10 mouse cellular contexts compared by ENCODE assay signal in genomic region chr12:108271351-108272142, GRCm38 (mm10). TPM values are rescaled to one million over a fixed set of nuclear protein-coding genes. Genes with fewer than 3 reads are reported as not detected.
DNase-seq lines count a peak whose midpoint lies in the region; ATAC-seq and TF ChIP-seq lines count a peak whose summit lies in the region.
"Had no signal": no experiment of that assay in that cellular context is flagged by ENCODE, and none has a peak within 500 bp of the region (broad histone marks: within the 10 kb centered on the region; RNA-seq: fewer than 3 reads in every experiment).

No protein-coding gene starts in this region.

- H3K4me1 ChIP-seq in heart, postnatal 0 days (ENCODE audit: control insufficient read depth, insufficient read depth): peaks cover 72% of the 10 kb centered on the region
- peaks cover 60% of the 10 kb centered on the region for H3K4me1 ChIP-seq in embryonic facial prominence, embryonic 12.5 days
- H3K4me1 ChIP-seq in hindbrain, embryonic 10.5 days (replicated peaks): peaks cover 96% of the 10 kb centered on the region
- peaks cover 75% of the 10 kb centered on the region for H3K4me1 ChIP-seq in midbrain, embryonic 13.5 days (replicated peaks)
- H3K4me1 ChIP-seq in kidney, adult 2 months (ENCODE audit: control insufficient read depth, insufficient read depth, low read length): peaks cover 32% of the 10 kb centered on the region

- TF ChIP-seq EP300 in heart, postnatal 0 days (IDR thresholded peaks at IDR 0.05; ENCODE audit: low read depth): no peak

- 49% methylated on average over 16 of the region's 16 CpGs for WGBS in heart, postnatal 0 days
- 82% methylated on average over 16 of the region's 16 CpGs for WGBS in embryonic facial prominence, embryonic 12.5 days
- 85% methylated on average over 16 of the region's 16 CpGs for WGBS in hindbrain, embryonic 10.5 days
- WGBS in midbrain, embryonic 13.5 days: 71% methylated on average over 16 of the region's 16 CpGs
- whole genome bisulfite sequencing in kidney, adult 2 months: 76% methylated on average over 16 of the region's 16 CpGs

- no peaks in the 10 kb centered on the region for H3K27me3 ChIP-seq in heart, postnatal 0 days (ENCODE audit: control insufficient read depth, insufficient read depth, low read length)
- no peaks in the 10 kb centered on the region for H3K27me3 ChIP-seq in embryonic facial prominence, embryonic 12.5 days
- H3K27me3 ChIP-seq in hindbrain, embryonic 10.5 days (ENCODE audit: insufficient read depth, poor library complexity, severe bottlenecking): no peaks in the 10 kb centered on the region
- no peaks in the 10 kb centered on the region for H3K27me3 ChIP-seq in midbrain, embryonic 13.5 days
- H3K27me3 ChIP-seq in kidney, adult 2 months (replicated peaks; ENCODE audit: control insufficient read depth, insufficient read depth, low read length): no peaks in the 10 kb centered on the region

- no peak for TF ChIP-seq POLR2A in kidney, adult 2 months (IDR thresholded peaks at IDR 0.05; ENCODE audit: low read depth, low read length)

- no peaks in the 10 kb centered on the region for H3K36me3 ChIP-seq in heart, postnatal 0 days (replicated peaks; ENCODE audit: control insufficient read depth, insufficient read depth, low read length)
- H3K36me3 ChIP-seq in embryonic facial prominence, embryonic 12.5 days: 0 out of 2 replicates have a peak, but pooled peaks cover 4% of the 10 kb centered on the region
- peaks cover 36% of the 10 kb centered on the region for H3K36me3 ChIP-seq in hindbrain, embryonic 10.5 days
- H3K36me3 ChIP-seq in midbrain, embryonic 13.5 days: no peaks in the 10 kb centered on the region
- no peaks in the 10 kb centered on the region for H3K36me3 ChIP-seq in kidney, adult 2 months (ENCODE audit: control insufficient read depth, insufficient read depth, low read length)

- H3K4me3 ChIP-seq in heart, postnatal 0 days (ENCODE audit: low read depth, low read length): no peak overlapping the region
- H3K4me3 ChIP-seq in embryonic facial prominence, embryonic 12.5 days: no peak overlapping the region
- peak overlapping the region; percentile 91 for H3K4me3 ChIP-seq in hindbrain, embryonic 10.5 days
- peak overlapping the region; percentile 89 for H3K4me3 ChIP-seq in midbrain, embryonic 13.5 days (replicated peaks)
- no peak overlapping the region for H3K4me3 ChIP-seq in kidney, adult 2 months (ENCODE audit: insufficient read depth, low read depth, low read length)

- TF ChIP-seq CTCF in heart, postnatal 0 days (IDR thresholded peaks at IDR 0.05; ENCODE audit: low read depth): no peak
- no peak for TF ChIP-seq CTCF in kidney, adult 2 months (conservative IDR thresholded peaks at IDR 0.05; ENCODE audit: insufficient read depth, insufficient read length, low read depth, low read length)

- ATAC-seq in heart, postnatal 0 days (ENCODE audit: insufficient read depth, low read depth): no peak
- ATAC-seq in embryonic facial prominence, embryonic 12.5 days (ENCODE audit: insufficient number of reproducible peaks, insufficient read depth, low FRiP score, low TSS enrichment): no peak
- no peak for ATAC-seq in midbrain, embryonic 13.5 days

- H3K9ac ChIP-seq in heart, postnatal 0 days (replicated peaks; ENCODE audit: low read depth, low read length): 0 out of 2 replicates have a peak overlapping the region, but pooled peaks have one; percentile 31
- peak overlapping the region; percentile 32; the same call in 1 of the 2 replicates for H3K9ac ChIP-seq in embryonic facial prominence, embryonic 12.5 days
- H3K9ac ChIP-seq in midbrain, embryonic 13.5 days (replicated peaks): peak overlapping the region; percentile 85

- H3K27ac ChIP-seq in heart, postnatal 0 days (ENCODE audit: low read depth): peak overlapping the region; percentile 33; the same call in 1 of the 2 replicates
- no peak overlapping the region for H3K27ac ChIP-seq in embryonic facial prominence, embryonic 12.5 days
- H3K27ac ChIP-seq in hindbrain, embryonic 10.5 days: peak overlapping the region; percentile 66
- H3K27ac ChIP-seq in midbrain, embryonic 13.5 days: peak overlapping the region; percentile 9; the same call in 1 of the 2 replicates
- no peak overlapping the region for H3K27ac ChIP-seq in kidney, adult 2 months (ENCODE audit: insufficient read depth, low read depth, low read length)

- H3K4me2 ChIP-seq in heart, postnatal 0 days (ENCODE audit: low read depth, low read length): peak overlapping the region; percentile 25
- peak overlapping the region; percentile 98 for H3K4me2 ChIP-seq in embryonic facial prominence, embryonic 12.5 days (replicated peaks)
- H3K4me2 ChIP-seq in midbrain, embryonic 13.5 days (replicated peaks): peak overlapping the region; percentile 99

- H3K9me3 ChIP-seq in heart, postnatal 0 days (replicated peaks; ENCODE audit: control insufficient read depth, low read length): no peaks in the 10 kb centered on the region
- H3K9me3 ChIP-seq in embryonic facial prominence, embryonic 12.5 days: no peaks in the 10 kb centered on the region
- no peaks in the 10 kb centered on the region for H3K9me3 ChIP-seq in hindbrain, embryonic 10.5 days
- H3K9me3 ChIP-seq in midbrain, embryonic 13.5 days: no peaks in the 10 kb centered on the region

- no peak for DNase-seq in heart, postnatal 0 days (ENCODE audit: low spot score)
- no peak for DNase-seq in heart, adult 9 months (ENCODE audit: low spot score in 2 of 2)
- no peak for DNase-seq in hindbrain, embryonic 10.5 days (ENCODE audit: low spot score)
- DNase-seq in lung, postnatal 14 days: no peak
- no peak for DNase-seq in MN1 (ENCODE audit: low spot score)
- no peak for DNase-seq in kidney, adult 2 months
- DNase-seq: adrenal gland, adult 8-10 months; kidney, postnatal 25 days had no signal

RNA-seq across cellular contexts. Expression of gene Ccdc85c, which starts 3.7 kb away (rescaled TPM):
- total RNA-seq in heart, postnatal 0 days (2014; rRNA removed; ENCODE audit: low replicate concordance): 44.7 and 56.2 TPM in 2 replicates
- 6.9 and 7.8 TPM in 2 replicates for polyA plus RNA-seq in heart, postnatal 0 days (2015; fragmentation: Nextera tagmentation; extraction: Ambion mirVana)
- 7.7 and 7.9 TPM in 2 replicates for polyA plus RNA-seq in embryonic facial prominence, embryonic 12.5 days (2016; fragmentation: Nextera tagmentation; extraction: Ambion mirVana)
- 14.3 and 16.0 TPM in 2 replicates for polyA plus RNA-seq in hindbrain, embryonic 10.5 days (2016; fragmentation: Nextera tagmentation; extraction: Ambion mirVana)
- 19.5 and 21.5 TPM in 2 replicates for polyA plus RNA-seq in midbrain, embryonic 13.5 days (2015; fragmentation: Nextera tagmentation; extraction: Ambion mirVana)
- polyA plus RNA-seq in kidney, adult 2 months (2012; rRNA removed): 15.7 and 19.4 TPM in 2 replicates

RNA-seq across cellular contexts. Expression of gene Hhipl1, which starts 34.5 kb away (rescaled TPM):
- total RNA-seq in heart, postnatal 0 days (2014; rRNA removed; ENCODE audit: low replicate concordance): 0.70 and 5.0 TPM in 2 replicates
- 0.58 and 0.61 TPM in 2 replicates for polyA plus RNA-seq in heart, postnatal 0 days (2015; fragmentation: Nextera tagmentation; extraction: Ambion mirVana)
- 1.0 and 1.1 TPM in 2 replicates for polyA plus RNA-seq in embryonic facial prominence, embryonic 12.5 days (2016; fragmentation: Nextera tagmentation; extraction: Ambion mirVana)
- polyA plus RNA-seq in hindbrain, embryonic 10.5 days (2016; fragmentation: Nextera tagmentation; extraction: Ambion mirVana): 3.0 and 3.2 TPM in 2 replicates
- polyA plus RNA-seq in midbrain, embryonic 13.5 days (2015; fragmentation: Nextera tagmentation; extraction: Ambion mirVana): 2.0 and 2.9 TPM in 2 replicates
- polyA plus RNA-seq in kidney, adult 2 months (2012; rRNA removed): 0.31 and 0.42 TPM in 2 replicates

Comparison
In these comparisons a context has a peak if more than half of its experiments do, and no peak if none do; other contexts are left out.
1. H3K27ac ChIP-seq: peak in heart, postnatal 0 days (single experiment), hindbrain, embryonic 10.5 days (single experiment) and midbrain, embryonic 13.5 days (single experiment); none in embryonic facial prominence, embryonic 12.5 days (single experiment) and kidney, adult 2 months (single experiment).
2. H3K4me2 ChIP-seq: peak in every context shown above with its lines; median percentile 99 in midbrain, embryonic 13.5 days; 98 in embryonic facial prominence, embryonic 12.5 days; 25 in heart, postnatal 0 days.
3. H3K4me3 ChIP-seq: peak in hindbrain, embryonic 10.5 days (single experiment) and midbrain, embryonic 13.5 days (single experiment); none in heart, postnatal 0 days (single experiment), embryonic facial prominence, embryonic 12.5 days (single experiment) and kidney, adult 2 months (single experiment).
4. H3K9ac ChIP-seq: peak in every context shown above with its lines; median percentile 85 in midbrain, embryonic 13.5 days; 32 in embryonic facial prominence, embryonic 12.5 days; 31 in heart, postnatal 0 days.